Mouse (Mus musculus) embryonic fibroblast, embryonic 13.5 days (primary cell): ENCODE results near the gene Mapk7. TPM values are rescaled to one million over a fixed set of nuclear protein-coding genes. Genes with fewer than 3 reads are reported as not detected.

Experiments
- H3K27ac ChIP-seq: 2 replicates; pipeline ENCODE4 v1.5.1; 2012; ENCODE audit warnings: low read length, control low read depth, inconsistent platforms; ENCODE audit not compliant: insufficient read depth
- H3K4me1 ChIP-seq: 2 replicates; pipeline ENCODE4 v1.6.1; 2011; ENCODE audit warnings: low read length; ENCODE audit not compliant: control insufficient read depth, insufficient read depth
- H3K4me3 ChIP-seq: 2 replicates; pipeline ENCODE4 v1.5.1; 2011; ENCODE audit warnings: mild to moderate bottlenecking, control low read depth, low read length; ENCODE audit not compliant: insufficient read depth
- CTCF ChIP-seq: IDR thresholded peaks from 2 replicates; pipeline ENCODE4 v1.5.1; 2011; ENCODE audit warnings: mild to moderate bottlenecking, control low read depth, low read length, moderate library complexity, borderline replicate concordance; ENCODE audit not compliant: insufficient read depth
- POLR2A ChIP-seq: IDR thresholded peaks from 2 replicates; pipeline ENCODE4 v1.6.1; 2011; ENCODE audit warnings: low read depth, mild to moderate bottlenecking, control low read depth, low read length, moderate library complexity
- polyA plus RNA-seq: library from polyadenylated mRNA; stranded (reverse); fragments of >200 nt; gene quantifications from 2 replicates; pipeline ENCODE4 v1.2.4, GENCODE M21; 2011; ENCODE audit warnings: low read depth; ENCODE audit not compliant: missing spikeins, insufficient read length

The Mapk7 gene
- 28.3 and 35.6 TPM in 2 replicates for polyA plus RNA-seq

DNA sequence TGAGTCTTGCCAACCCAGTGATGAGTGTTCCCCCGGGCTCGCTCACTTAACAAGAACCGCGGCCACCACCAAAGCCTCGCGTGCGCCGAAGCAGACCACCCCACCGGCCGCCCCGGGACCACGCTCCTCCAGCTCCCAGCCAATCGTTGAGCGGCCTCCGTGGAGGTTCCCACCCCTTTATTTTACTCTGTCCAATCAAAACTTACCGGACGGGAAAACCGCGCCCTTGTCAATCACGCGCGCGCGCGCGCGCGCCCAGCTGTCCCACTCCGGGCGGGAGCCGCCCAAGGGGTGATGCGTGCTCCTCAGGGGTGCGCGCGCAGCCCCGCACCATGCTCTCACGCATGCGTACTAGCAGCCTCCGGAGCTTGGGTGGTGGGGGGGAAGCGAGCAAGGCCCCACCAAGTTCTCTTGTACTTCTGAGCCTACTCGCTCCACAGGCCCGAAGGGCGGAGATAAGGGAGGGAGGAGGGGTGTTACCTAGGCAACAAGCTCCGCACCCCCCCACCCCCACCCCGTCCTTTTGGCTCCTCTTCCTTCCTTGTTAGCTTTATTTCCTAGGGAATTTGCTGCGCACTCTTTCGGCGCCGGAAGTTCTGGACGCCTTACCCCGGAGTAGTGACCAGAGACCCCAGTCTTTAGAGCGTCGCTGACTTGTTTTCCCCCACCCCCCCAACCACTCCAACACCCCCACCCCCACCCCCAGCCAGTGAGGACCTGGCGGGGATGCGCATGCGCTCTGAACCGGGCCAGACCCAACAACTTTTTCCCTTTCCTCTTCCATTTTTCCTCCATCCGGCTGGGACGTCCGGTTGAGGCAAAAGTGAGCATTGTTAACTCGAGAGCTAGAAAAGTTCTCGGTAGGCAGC is at the start of gene Mapk7:
Mapk7 (minus strand) TSS at position 278 of the 869 bp plus-strand sequence.
- peak within 1 kb of the TSS; percentile 86 for H3K27ac ChIP-seq
- no peaks in the 10 kb centered on the region for H3K4me1 ChIP-seq
- H3K4me3 ChIP-seq: peak within 1 kb of the TSS; percentile 85
- peak; percentile 81 for TF ChIP-seq POLR2A
- TF ChIP-seq CTCF: no peak

DNA sequence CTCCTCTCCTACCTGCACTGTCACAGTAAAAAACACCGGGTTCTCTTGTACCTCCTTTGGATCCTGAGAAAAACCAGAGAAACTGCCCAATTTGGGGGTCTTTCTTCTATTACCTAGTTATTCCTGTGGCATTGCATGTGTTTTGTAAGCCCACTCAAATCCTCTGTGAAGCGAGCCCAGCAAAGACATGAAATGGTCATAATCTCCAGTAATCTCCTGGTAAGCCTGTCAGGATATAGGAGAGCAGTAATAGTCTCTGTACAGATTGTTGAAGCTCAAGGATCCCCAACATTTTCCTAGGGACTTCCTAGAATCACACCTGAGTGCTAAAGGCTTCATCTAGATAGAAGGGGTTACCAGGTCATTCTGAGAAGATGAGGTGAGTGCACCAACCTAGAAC is 46.9 kb upstream of the Mapk7 start:
- TF ChIP-seq CTCF: no peak
- TF ChIP-seq POLR2A: no peak
- H3K4me3 ChIP-seq: no peak overlapping the region
- H3K27ac ChIP-seq: no peak overlapping the region
- H3K4me1 ChIP-seq: no peaks in the 10 kb centered on the region

DNA sequence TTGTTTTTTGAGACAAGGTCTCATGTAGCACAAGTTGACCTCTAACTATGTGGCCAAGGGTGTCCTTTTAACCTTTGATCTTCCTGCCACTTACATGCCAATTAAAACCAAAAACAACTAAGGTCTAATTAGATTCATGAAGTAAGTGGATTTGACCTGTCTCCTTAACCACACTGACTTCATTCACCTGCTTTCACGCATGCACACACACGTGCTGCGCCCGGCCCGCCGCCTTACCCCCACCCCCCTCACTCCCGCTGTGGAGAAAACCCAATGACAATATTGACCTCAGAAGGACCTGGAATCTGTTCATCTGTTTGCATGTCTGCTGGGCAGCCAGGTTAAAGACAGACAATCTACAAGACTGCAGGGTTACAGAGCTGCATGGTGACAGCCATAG is 46.4 kb upstream of the Mapk7 start:
- Histone ChIP-seq H3K27ac (no peak overlapping the region), H3K4me1 (no peaks in the 10 kb centered on the region), H3K4me3 (no peak overlapping the region)
- no peak for TF ChIP-seq CTCF
- no peak for TF ChIP-seq POLR2A

DNA sequence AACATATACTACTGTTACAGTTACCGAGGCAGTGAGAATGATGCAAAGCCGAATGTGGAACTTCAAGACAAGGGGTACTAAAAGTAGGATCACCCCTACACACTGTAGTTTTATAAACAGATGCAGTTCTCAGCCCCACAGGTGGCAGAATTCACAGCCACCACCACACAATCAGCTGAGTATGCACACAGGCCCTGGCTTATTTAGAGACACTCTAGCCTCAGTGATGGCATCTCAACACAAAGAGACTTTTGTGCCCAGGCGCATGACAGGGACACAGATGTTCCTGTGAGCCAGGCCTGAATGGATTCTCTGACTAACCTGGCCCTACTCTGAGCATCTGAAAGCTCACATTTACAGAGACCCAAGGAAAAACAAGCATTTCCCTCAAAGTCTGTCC is 43.2 kb upstream of the Mapk7 start:
- no peak overlapping the region for H3K4me3 ChIP-seq
- no peak overlapping the region for H3K27ac ChIP-seq
- TF ChIP-seq POLR2A (no peak), CTCF (no peak)
- H3K4me1 ChIP-seq: no peaks in the 10 kb centered on the region

DNA sequence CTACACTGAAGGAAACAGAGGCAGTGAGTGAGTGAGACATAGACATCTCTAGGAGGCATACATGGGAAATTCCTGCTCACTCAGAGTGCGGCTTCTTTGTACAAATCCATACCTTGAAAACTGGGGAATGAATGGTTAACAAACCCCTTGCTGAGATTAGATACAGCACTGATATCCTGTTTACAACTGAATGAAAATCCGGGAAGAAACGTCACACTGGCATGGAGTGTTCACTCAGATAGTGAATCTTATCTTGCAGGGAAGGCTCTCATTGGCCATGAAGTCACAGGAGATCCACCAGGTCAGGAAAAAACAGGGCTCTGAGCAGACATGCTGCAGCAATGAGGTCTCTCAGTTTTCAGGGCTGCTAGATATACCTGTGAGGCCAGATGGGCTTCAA is 42.7 kb upstream of the Mapk7 start:
- TF ChIP-seq CTCF: no peak
- no peak for TF ChIP-seq POLR2A
- no peak overlapping the region for H3K4me3 ChIP-seq
- no peak overlapping the region for H3K27ac ChIP-seq
- H3K4me1 ChIP-seq: no peaks in the 10 kb centered on the region

DNA sequence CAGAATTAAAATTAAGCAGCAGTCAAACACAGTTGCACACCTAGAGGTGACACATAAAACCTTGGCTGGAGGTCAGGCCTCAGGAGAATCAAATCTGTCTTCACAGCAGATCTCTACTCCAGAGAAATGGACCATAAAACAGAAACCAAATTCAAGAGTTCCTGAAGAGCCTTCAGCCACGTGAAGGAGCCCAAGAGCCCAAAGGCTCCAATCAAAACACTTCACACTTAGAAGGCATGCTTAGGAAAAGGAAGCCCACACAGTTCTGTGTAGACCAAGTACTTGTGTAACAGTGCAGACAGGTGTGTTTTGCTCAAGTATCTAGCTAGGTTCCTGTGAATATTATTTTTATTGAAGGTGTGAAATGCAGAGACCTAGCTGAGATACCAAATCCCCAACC is 41.3 kb upstream of the Mapk7 start:
- Histone ChIP-seq H3K4me1 (no peaks in the 10 kb centered on the region), H3K27ac (no peak overlapping the region), H3K4me3 (no peak overlapping the region)
- no peak for TF ChIP-seq POLR2A

DNA sequence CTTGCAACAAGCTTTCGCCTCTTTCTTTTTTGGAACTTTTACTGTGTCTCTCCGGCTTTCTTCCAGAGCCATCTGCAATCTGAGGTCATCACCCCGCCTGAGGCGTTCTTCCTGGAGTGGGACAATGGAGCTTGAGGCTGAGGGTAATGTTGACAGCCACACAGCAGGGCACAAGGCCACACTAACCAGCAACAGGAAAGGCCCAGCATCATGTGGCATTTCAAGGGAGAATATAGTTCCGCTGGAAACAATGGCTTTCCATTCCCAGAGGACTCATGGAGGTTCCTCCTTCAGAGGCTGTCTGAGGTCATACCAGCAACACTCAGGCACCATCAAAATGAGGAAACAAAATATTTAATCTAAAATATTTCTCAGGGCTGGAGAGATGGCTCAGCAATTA is 39.4 kb upstream of the Mapk7 start:
- H3K4me3 ChIP-seq: no peak overlapping the region
- H3K4me1 ChIP-seq: no peaks in the 10 kb centered on the region
- no peak for TF ChIP-seq CTCF
- no peak overlapping the region for H3K27ac ChIP-seq

DNA sequence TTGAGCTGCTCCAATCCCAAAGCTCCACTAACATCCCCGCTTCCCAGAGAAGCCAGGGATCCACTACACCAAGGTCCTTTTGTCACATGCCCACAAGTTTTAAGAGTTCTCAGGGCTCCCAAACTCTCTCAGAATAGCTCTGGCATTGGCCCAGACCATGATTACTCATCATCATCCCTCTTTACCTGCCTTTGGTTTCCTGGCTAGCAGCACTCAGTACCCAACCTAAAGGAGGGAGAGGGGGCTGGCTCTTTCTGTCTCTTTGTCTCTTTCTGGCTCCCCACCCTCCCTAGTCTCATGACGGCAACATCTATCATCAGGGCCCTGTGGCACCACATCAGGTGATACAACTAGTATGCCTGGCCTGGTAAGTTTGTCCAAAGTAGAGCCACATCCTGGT is 38.6 kb upstream of the Mapk7 start:
- H3K27ac ChIP-seq: no peak overlapping the region
- no peak for TF ChIP-seq POLR2A
- no peak for TF ChIP-seq CTCF
- no peak overlapping the region for H3K4me3 ChIP-seq
- H3K4me1 ChIP-seq: no peaks in the 10 kb centered on the region

DNA sequence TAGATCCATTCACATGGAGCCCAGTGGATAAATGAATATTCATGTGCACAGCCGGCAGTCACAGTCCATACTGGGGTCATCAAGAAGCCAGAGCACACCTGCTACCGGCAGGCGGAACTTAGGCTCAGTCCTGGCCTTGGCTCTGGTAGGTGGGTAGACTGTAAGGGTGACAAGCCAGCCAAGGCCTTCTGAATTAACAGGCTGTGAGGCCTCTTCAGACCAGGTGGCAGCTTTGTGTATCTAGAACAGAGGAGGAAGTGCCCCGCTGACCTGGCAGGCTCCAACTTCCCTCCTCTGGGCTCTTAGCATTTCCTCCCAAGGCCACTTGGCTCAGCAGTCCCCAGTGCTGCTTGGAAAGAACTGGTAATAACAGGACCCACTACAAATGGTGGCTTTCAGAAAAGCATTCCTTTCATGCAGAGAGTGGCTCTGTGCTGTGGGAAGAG is 35.1 kb upstream of the Mapk7 start:
- H3K27ac ChIP-seq: no peak overlapping the region
- TF ChIP-seq POLR2A (no peak), CTCF (no peak)
- no peaks in the 10 kb centered on the region for H3K4me1 ChIP-seq
- no peak overlapping the region for H3K4me3 ChIP-seq

DNA sequence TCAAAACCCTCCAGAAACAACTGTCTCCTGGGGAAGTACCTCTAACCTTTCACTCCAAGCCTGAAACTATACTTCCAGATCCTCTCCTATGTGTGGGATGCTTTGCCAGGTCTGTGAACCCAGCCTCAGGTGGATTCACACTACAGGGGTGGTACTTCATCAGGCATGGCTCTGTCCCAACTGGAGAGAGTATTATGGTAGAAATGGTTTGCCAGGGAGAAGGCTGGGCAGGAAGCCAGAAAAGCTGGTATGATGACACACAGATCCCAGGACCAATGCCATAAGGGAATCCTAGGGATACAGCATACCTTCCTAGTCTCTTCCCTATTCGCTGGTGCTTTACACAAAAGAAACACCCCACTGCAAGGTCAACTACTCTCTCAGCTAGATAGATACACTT is 32.7 kb upstream of the Mapk7 start:
- H3K4me1 ChIP-seq: no peaks in the 10 kb centered on the region
- TF ChIP-seq POLR2A: no peak
- no peak for TF ChIP-seq CTCF
- no peak overlapping the region for H3K4me3 ChIP-seq
- H3K27ac ChIP-seq: no peak overlapping the region
